Mouse (Mus musculus): ENCODE data around the gene Cfap45. TPM values are rescaled to one million over a fixed set of nuclear protein-coding genes. Genes with fewer than 3 reads are reported as not detected.
A peak's percentile ranks its signal among the peaks of the same experiment; 100 is the strongest.

Cfap45 gene
- polyA plus RNA-seq, 1 experiment = 0.93 TPM

GRCm38 (mm10) chr1:172563465-172563828 lies 42.8 kb downstream of the Cfap45 start:
- TF ChIP-seq GATA1 (IDR thresholded peaks at IDR 0.05; ENCODE audit: borderline replicate concordance, low read length) (no peak), FLI1 (IDR thresholded peaks at IDR 0.05; ENCODE audit: low read length) (no peak)
- no peaks in the 10 kb centered on the region for H3K9me3 ChIP-seq
- H3K36me3 ChIP-seq (replicated peaks; ENCODE audit: low read length) = no peaks in the 10 kb centered on the region
- H3K4me3 ChIP-seq (replicated peaks) = peak overlapping the region; percentile 91
- H3K4me1 ChIP-seq = peaks cover 19% of the 10 kb centered on the region
- peaks cover 87% of the 10 kb centered on the region for H3K27me3 ChIP-seq (replicated peaks)

DNA sequence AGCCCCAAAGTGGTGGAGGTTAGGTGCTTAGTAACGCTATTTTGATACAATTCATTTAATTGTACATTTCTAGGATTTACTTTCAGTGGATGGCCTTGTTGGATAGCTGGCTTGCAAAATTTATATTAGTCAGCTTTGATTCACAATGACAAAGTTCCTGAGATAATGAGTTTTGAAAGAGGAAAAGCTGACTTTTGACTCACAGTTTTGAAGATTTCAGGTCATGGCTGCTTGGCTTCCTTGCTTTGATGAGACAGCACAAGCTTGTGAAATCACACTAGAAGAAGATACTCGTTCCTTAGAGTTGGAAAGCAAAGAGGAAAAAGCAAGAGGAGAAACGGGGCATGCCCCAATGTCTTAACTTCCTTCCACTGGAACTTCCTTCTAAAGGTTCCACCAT lies 45.5 kb downstream of the Cfap45 start:
- TF ChIP-seq GATA1 (IDR thresholded peaks at IDR 0.05; ENCODE audit: borderline replicate concordance, low read length) = no peak
- TF ChIP-seq FLI1 (IDR thresholded peaks at IDR 0.05; ENCODE audit: low read length) = no peak
- Histone ChIP-seq H3K27me3 (replicated peaks) (peaks cover 90% of the 10 kb centered on the region), H3K36me3 (replicated peaks; ENCODE audit: low read length) (no peaks in the 10 kb centered on the region), H3K4me1 (peaks cover 19% of the 10 kb centered on the region), H3K4me3 (replicated peaks) (no peak overlapping the region), H3K9me3 (no peaks in the 10 kb centered on the region)

DNA sequence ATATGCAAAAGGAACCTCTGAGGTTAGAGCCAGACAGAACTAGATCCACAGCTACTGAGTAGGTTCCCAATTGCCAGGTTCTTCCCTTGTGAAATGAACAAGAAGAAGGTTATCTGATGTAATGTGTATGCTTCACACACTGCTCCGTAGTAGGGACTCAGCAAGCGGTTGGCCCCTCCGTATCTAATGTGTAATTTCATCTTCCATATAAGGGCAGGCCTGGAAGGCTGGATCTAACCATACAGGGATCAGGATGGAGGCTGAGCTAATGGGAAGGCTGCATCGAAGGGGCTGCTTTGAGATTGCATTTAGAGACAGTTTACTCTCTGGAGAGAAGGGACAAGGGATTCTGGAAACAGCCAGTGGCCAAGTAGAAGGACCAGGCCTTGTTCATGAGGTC lies 47.2 kb downstream of the Cfap45 start:
- TF ChIP-seq GATA1 (IDR thresholded peaks at IDR 0.05; ENCODE audit: borderline replicate concordance, low read length) (no peak), FLI1 (IDR thresholded peaks at IDR 0.05; ENCODE audit: low read length) (no peak)
- Histone ChIP-seq H3K4me3 (replicated peaks) (no peak overlapping the region), H3K27me3 (replicated peaks) (peaks cover 90% of the 10 kb centered on the region), H3K36me3 (replicated peaks; ENCODE audit: low read length) (no peaks in the 10 kb centered on the region), H3K9me3 (no peaks in the 10 kb centered on the region), H3K4me1 (peaks cover 9% of the 10 kb centered on the region)

DNA sequence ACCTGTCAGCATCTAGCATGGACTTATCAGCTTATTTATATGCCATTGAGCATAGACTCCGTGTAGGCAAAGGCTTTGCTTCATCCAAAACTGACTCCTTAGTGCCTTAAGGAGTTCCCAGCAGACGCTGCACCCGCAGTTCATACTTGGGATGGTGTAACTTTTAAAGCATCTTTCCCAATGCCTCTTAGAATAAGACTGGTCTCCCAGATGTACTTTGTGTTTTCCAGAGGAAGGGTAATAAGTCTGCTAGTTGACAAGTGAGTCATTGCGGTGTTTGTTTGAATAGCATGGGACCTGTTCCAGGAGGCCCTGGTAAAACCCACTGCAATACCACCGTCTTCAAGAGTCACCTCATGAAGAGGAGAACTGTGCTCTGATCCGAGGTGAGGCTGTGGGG lies 59.5 kb downstream of the Cfap45 start:
- Histone ChIP-seq H3K9me3 (no peaks in the 10 kb centered on the region), H3K36me3 (replicated peaks; ENCODE audit: low read length) (no peaks in the 10 kb centered on the region), H3K4me3 (replicated peaks) (no peak overlapping the region), H3K27me3 (replicated peaks) (peaks cover 53% of the 10 kb centered on the region), H3K4me1 (no peaks in the 10 kb centered on the region; the same call in 1 of the 2 replicates)
- TF ChIP-seq GATA1 (IDR thresholded peaks at IDR 0.05; ENCODE audit: borderline replicate concordance, low read length) (no peak), FLI1 (IDR thresholded peaks at IDR 0.05; ENCODE audit: low read length) (no peak)

DNA sequence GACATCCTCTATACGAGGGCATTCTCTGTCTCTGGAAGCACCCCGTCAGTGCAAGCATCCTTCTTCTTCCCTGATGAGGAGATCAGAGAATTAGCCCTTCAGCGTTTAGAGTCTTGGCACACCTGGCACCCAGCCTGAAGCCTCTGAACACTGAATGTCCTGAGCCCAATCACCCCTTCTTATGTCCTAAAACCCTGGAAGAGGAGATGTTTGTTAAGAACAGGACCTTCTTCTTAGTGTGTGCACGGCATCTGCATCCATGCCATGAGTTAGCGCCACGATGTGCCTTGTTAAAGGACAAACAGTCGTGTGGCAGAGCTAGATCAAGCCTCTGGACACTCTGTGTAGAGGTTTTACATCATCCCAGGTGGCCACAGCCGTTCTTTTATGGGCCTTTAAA lies 61.8 kb downstream of the Cfap45 start:
- Histone ChIP-seq H3K9me3 (no peaks in the 10 kb centered on the region), H3K27me3 (replicated peaks) (peaks cover 50% of the 10 kb centered on the region), H3K4me3 (replicated peaks) (no peak overlapping the region), H3K36me3 (replicated peaks; ENCODE audit: low read length) (no peaks in the 10 kb centered on the region), H3K4me1 (no peaks in the 10 kb centered on the region)
- TF ChIP-seq FLI1 (IDR thresholded peaks at IDR 0.05; ENCODE audit: low read length) (no peak), GATA1 (IDR thresholded peaks at IDR 0.05; ENCODE audit: borderline replicate concordance, low read length) (no peak)

GRCm38 (mm10) chr1:172584271-172584670 lies 63.7 kb downstream of the Cfap45 start:
- no peaks in the 10 kb centered on the region for H3K36me3 ChIP-seq (replicated peaks; ENCODE audit: low read length)
- no peak overlapping the region for H3K4me3 ChIP-seq (replicated peaks)
- TF ChIP-seq FLI1 (IDR thresholded peaks at IDR 0.05; ENCODE audit: low read length) (no peak), GATA1 (IDR thresholded peaks at IDR 0.05; ENCODE audit: borderline replicate concordance, low read length) (no peak)
- no peaks in the 10 kb centered on the region for H3K9me3 ChIP-seq
- peaks cover 59% of the 10 kb centered on the region for H3K27me3 ChIP-seq (replicated peaks)
- no peaks in the 10 kb centered on the region for H3K4me1 ChIP-seq

- TF ChIP-seq GATA1 (IDR thresholded peaks at IDR 0.05; ENCODE audit: borderline replicate concordance, low read length) (no peak), FLI1 (IDR thresholded peaks at IDR 0.05; ENCODE audit: low read length) (no peak)
- Histone ChIP-seq H3K4me1 (no peaks in the 10 kb centered on the region), H3K4me3 (replicated peaks) (no peak overlapping the region), H3K27me3 (replicated peaks) (peaks cover 63% of the 10 kb centered on the region), H3K9me3 (no peaks in the 10 kb centered on the region), H3K36me3 (replicated peaks; ENCODE audit: low read length) (no peaks in the 10 kb centered on the region)
These were observed 64.4 kb downstream of the Cfap45 start for GRCm38 (mm10) chr1:172585026-172585425.

DNA sequence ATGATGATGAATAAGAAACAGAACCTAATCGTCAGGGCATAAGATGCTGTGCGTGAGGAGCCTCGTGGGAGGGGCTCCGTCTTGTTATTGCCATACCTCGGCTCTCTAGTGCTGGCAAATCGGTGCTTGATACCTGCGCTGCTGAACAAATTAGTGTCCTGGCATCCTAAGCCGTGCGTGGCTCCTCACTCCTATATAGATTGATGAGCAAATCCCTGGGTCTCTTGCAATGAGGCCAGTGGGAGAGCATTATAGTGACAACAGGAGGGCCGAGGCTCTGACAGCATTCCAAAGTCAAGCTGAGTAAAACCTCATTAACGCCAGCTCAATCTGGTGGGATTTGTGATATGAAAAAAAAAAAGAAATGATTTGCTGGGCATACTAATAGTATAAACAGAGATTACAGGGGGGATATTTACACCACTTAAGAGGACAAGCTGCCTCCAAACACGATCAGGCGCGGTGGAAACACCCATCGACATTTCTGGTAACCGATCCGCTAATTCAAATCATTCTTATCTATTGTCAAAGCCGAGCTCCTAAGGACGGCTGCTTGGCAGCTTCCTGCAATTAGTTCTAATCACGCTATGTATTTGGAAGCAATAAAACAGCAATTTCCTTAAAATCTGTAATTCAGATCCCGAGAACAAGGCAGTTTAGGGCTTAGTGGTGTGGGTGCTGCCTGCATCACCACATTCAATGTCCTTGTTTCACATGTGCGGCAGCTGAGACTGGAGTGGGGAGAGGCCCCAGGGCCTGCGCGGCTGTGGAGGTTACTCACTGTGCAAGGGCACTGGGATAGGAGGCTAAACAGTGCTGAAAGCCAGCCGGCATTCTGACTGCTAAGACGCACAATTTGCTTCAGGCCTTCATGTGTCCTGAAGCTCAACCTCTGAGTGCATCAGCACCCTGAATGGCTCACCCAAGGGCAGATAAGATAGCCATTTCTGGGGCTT lies 65.3 kb downstream of the Cfap45 start:
- H3K36me3 ChIP-seq (replicated peaks; ENCODE audit: low read length) = no peaks in the 10 kb centered on the region
- no peak overlapping the region for H3K4me3 ChIP-seq (replicated peaks)
- peaks cover 64% of the 10 kb centered on the region for H3K27me3 ChIP-seq (replicated peaks)
- no peaks in the 10 kb centered on the region for H3K9me3 ChIP-seq
- TF ChIP-seq FLI1 (IDR thresholded peaks at IDR 0.05; ENCODE audit: low read length) (no peak), GATA1 (IDR thresholded peaks at IDR 0.05; ENCODE audit: borderline replicate concordance, low read length) (no peak)
- H3K4me1 ChIP-seq = 0 out of 2 replicates have a peak, but pooled peaks cover 2% of the 10 kb centered on the region

- H3K27me3 ChIP-seq (replicated peaks) = peaks cover 51% of the 10 kb centered on the region
- no peak for TF ChIP-seq FLI1 (IDR thresholded peaks at IDR 0.05; ENCODE audit: low read length)
- TF ChIP-seq GATA1 (IDR thresholded peaks at IDR 0.05; ENCODE audit: borderline replicate concordance, low read length) = no peak
These were observed 69.8 kb downstream of the Cfap45 start, which contains the start of gene Slamf8 for GRCm38 (mm10) chr1:172590385-172590784. Gene Slamf8, minus strand, starts transcription at chr1:172590568.

DNA sequence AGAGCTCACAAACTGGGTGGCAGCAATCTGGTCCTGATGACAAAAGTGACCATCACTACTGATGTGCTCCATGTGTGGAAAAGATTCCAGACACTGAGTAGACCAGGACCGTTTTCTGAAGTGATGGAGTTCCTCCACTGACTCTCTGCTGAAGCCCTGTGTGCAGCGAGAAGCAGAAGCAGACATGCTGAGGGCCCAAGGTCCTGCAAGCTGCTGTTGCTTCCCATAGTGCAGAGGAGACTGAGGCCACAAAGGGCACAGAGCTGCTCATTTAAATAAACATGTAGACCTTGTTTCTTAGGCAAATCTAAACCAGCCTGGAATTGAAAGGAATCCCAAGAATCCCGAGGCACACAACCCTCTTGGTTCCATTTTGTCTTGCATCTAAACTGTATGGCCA lies 72.7 kb downstream of the Cfap45 start:
- Histone ChIP-seq H3K4me3 (replicated peaks) (no peak overlapping the region), H3K9me3 (no peaks in the 10 kb centered on the region), H3K27me3 (replicated peaks) (peaks cover 36% of the 10 kb centered on the region), H3K36me3 (replicated peaks; ENCODE audit: low read length) (no peaks in the 10 kb centered on the region), H3K4me1 (0 out of 2 replicates have a peak, but pooled peaks cover 2% of the 10 kb centered on the region)
- TF ChIP-seq FLI1 (IDR thresholded peaks at IDR 0.05; ENCODE audit: low read length) = no peak
- TF ChIP-seq GATA1 (IDR thresholded peaks at IDR 0.05; ENCODE audit: borderline replicate concordance, low read length) = no peak

More at GRCm38 (mm10) chr1:172590385-172590784, 69.8 kb downstream of the Cfap45 start, which contains the start of gene Slamf8:
- Histone ChIP-seq H3K4me1 (0 out of 2 replicates have a peak, but pooled peaks cover 2% of the 10 kb centered on the region), H3K4me3 (replicated peaks) (no peak within 1 kb of the TSS), H3K36me3 (replicated peaks; ENCODE audit: low read length) (no peaks in the 10 kb centered on the region), H3K9me3 (no peaks in the 10 kb centered on the region)
